Mouse (Mus musculus): ENCODE data around the gene Acbd6. TPM values are rescaled to one million over a fixed set of nuclear protein-coding genes. Genes with fewer than 3 reads are reported as not detected.

Gene Acbd6
- polyA plus RNA-seq (2017; shearing (Covaris generic)): 10 to 100 TPM; 66.8 to 87.7 TPM

GRCm38 (mm10) chr1:155558012-155558842, at the start of gene Acbd6:
Acbd6 (plus strand) TSS chr1:155558120.

Other genes starting within 250 kb of the Acbd6 start
- gene Xpr1, start 140.7 kb upstream of the Acbd6 start, polyA plus RNA-seq (2017; shearing (Covaris generic)): 10 to 100 TPM; 20.6 to 29.7 TPM
- gene Lhx4, start 193.6 kb downstream of the Acbd6 start, polyA plus RNA-seq (2017; shearing (Covaris generic)): under 1 TPM; 0.14 to 0.17 TPM

All from activated CD4-positive, CD25-positive, alpha-beta regulatory T cell (primary cell).